9 mouse cellular contexts compared by ENCODE assay signal in the genomic region with DNA sequence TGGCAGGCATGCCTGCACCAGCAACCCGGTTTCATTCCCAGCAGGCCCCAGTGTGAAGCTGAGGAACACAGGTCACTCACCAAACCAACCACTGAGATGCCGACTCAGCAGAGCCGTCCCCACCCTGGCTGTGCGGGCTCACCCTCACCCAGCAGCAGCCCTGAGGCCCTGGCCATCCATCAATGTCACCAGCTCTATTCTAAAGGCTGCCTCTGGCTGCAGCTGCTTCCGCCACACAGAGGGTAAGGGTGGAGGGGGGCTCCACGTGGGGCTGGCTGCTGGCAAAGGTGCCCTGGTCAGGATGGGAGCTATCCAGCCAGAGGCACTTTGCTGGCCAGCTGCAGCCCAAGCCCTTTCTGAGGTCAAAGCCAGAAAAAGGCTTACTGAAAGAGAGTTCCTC.
DNase-seq lines count a peak whose midpoint lies in the region; ATAC-seq and TF ChIP-seq lines count a peak whose summit lies in the region.
"Had no signal": no experiment of that assay in that cellular context is flagged by ENCODE, and none has a peak within 500 bp of the region (broad histone marks: within the 10 kb centered on the region; RNA-seq: fewer than 3 reads in every experiment).

No protein-coding gene starts in this region.

- H3K36me3 ChIP-seq in lung, embryonic 14.5 days (ENCODE audit: insufficient read depth): no peaks in the 10 kb centered on the region
- no peaks in the 10 kb centered on the region for H3K36me3 ChIP-seq in kidney, embryonic 14.5 days (ENCODE audit: control insufficient read depth, insufficient read depth, low read length)
- H3K36me3 ChIP-seq in neural tube, embryonic 13.5 days: no peaks in the 10 kb centered on the region
- H3K36me3 ChIP-seq in forebrain, postnatal 0 days (ENCODE audit: insufficient read depth): no peaks in the 10 kb centered on the region
- H3K36me3 ChIP-seq: G1E had no signal

- H3K9me3 ChIP-seq in lung, embryonic 14.5 days (ENCODE audit: low read depth, low read length): no peaks in the 10 kb centered on the region
- H3K9me3 ChIP-seq in kidney, embryonic 14.5 days (ENCODE audit: control insufficient read depth, low read length): no peaks in the 10 kb centered on the region
- H3K9me3 ChIP-seq in neural tube, embryonic 13.5 days: no peaks in the 10 kb centered on the region
- H3K9me3 ChIP-seq in forebrain, postnatal 0 days (ENCODE audit: low read length): no peaks in the 10 kb centered on the region
- H3K9me3 ChIP-seq: G1E had no signal

- no peaks in the 10 kb centered on the region for H3K27me3 ChIP-seq in lung, embryonic 14.5 days (ENCODE audit: insufficient read depth, low read length)
- H3K27me3 ChIP-seq in kidney, embryonic 14.5 days (ENCODE audit: control insufficient read depth, insufficient read depth, low read length): no peaks in the 10 kb centered on the region
- H3K27me3 ChIP-seq in neural tube, embryonic 13.5 days: peaks cover 22% of the 10 kb centered on the region
- H3K27me3 ChIP-seq in forebrain, postnatal 0 days (ENCODE audit: insufficient read depth, low read length): no peaks in the 10 kb centered on the region

- TF ChIP-seq CTCF in lung, embryonic 14.5 days (IDR thresholded peaks at IDR 0.05; ENCODE audit: low read depth): no peak
- TF ChIP-seq CTCF in forebrain, postnatal 0 days (IDR thresholded peaks at IDR 0.05; ENCODE audit: low read depth): no peak

- peak; percentile 56 for DNase-seq in lung, embryonic 14.5 days
- DNase-seq in lung, postnatal 36 days: no peak
- DNase-seq in embryo, embryonic 9.5 days (ENCODE audit: extremely low spot score): peak; percentile 55
- no peak for DNase-seq in cerebellum, postnatal 10 days
- no peak for DNase-seq in ovary, postnatal 10 days (ENCODE audit: low spot score)
- no peak for DNase-seq in forebrain, postnatal 0 days

- 12% methylated on average over 6 of the region's 6 CpGs for WGBS in lung, embryonic 14.5 days
- WGBS in kidney, embryonic 14.5 days: 7% methylated on average over 6 of the region's 6 CpGs
- 3% methylated on average over 6 of the region's 6 CpGs for WGBS in neural tube, embryonic 13.5 days
- 41% methylated on average over 6 of the region's 6 CpGs for WGBS in forebrain, postnatal 0 days

- no peak overlapping the region for H3K9ac ChIP-seq in lung, embryonic 14.5 days
- H3K9ac ChIP-seq in kidney, embryonic 14.5 days (ENCODE audit: low read depth, low read length): no peak overlapping the region
- no peak overlapping the region for H3K9ac ChIP-seq in neural tube, embryonic 13.5 days
- no peak overlapping the region for H3K9ac ChIP-seq in forebrain, postnatal 0 days

- ATAC-seq in lung, embryonic 14.5 days (ENCODE audit: insufficient read depth): peak; percentile 76; the same call in 1 of the 2 replicates
- ATAC-seq in kidney, embryonic 14.5 days (ENCODE audit: low FRiP score, low TSS enrichment): peak; percentile 47
- ATAC-seq in neural tube, embryonic 13.5 days (ENCODE audit: low read depth): peak; percentile 67; the same call in 1 of the 2 replicates
- ATAC-seq in forebrain, postnatal 0 days: no peak

- no peak overlapping the region for H3K27ac ChIP-seq in lung, embryonic 14.5 days (ENCODE audit: low read depth)
- H3K27ac ChIP-seq in kidney, embryonic 14.5 days (ENCODE audit: low read depth, low read length): no peak overlapping the region
- H3K27ac ChIP-seq in neural tube, embryonic 13.5 days (replicated peaks): no peak overlapping the region
- H3K27ac ChIP-seq in forebrain, postnatal 0 days (ENCODE audit: low read depth, low read length): no peak overlapping the region

- peaks cover 17% of the 10 kb centered on the region; the same call in 1 of the 2 replicates for H3K4me1 ChIP-seq in lung, embryonic 14.5 days (ENCODE audit: insufficient read depth)
- peaks cover 31% of the 10 kb centered on the region for H3K4me1 ChIP-seq in kidney, embryonic 14.5 days (ENCODE audit: control insufficient read depth, insufficient read depth, low read length)
- peaks cover 32% of the 10 kb centered on the region for H3K4me1 ChIP-seq in neural tube, embryonic 13.5 days (replicated peaks)
- H3K4me1 ChIP-seq in forebrain, postnatal 0 days (ENCODE audit: insufficient read depth): no peaks in the 10 kb centered on the region

- no peak overlapping the region for H3K4me2 ChIP-seq in lung, embryonic 14.5 days
- H3K4me2 ChIP-seq in kidney, embryonic 14.5 days (replicated peaks; ENCODE audit: low read depth, low read length): no peak overlapping the region
- H3K4me2 ChIP-seq in neural tube, embryonic 13.5 days: no peak overlapping the region
- H3K4me2 ChIP-seq in forebrain, postnatal 0 days (ENCODE audit: low read depth): no peak overlapping the region

- H3K4me3 ChIP-seq in lung, embryonic 14.5 days (ENCODE audit: low read depth, low read length): no peak overlapping the region
- no peak overlapping the region for H3K4me3 ChIP-seq in kidney, embryonic 14.5 days (ENCODE audit: low read length)
- no peak overlapping the region for H3K4me3 ChIP-seq in neural tube, embryonic 13.5 days
- no peak overlapping the region for H3K4me3 ChIP-seq in forebrain, postnatal 0 days (ENCODE audit: low read depth, low read length)

Comparison
In these comparisons a context has a peak if more than half of its experiments do, and no peak if none do; other contexts are left out.
1. DNase-seq: peak in lung, embryonic 14.5 days (single experiment) and embryo, embryonic 9.5 days (single experiment); none in lung, postnatal 36 days (single experiment), cerebellum, postnatal 10 days (0 of 2), ovary, postnatal 10 days (single experiment) and forebrain, postnatal 0 days (single experiment).